Mouse (Mus musculus): ENCODE measurements around the gene Srek1ip1. TPM values are rescaled to one million over a fixed set of nuclear protein-coding genes. Genes with fewer than 3 reads are reported as not detected.

Gene Srek1ip1
- 16.7 and 16.8 TPM in 2 replicates for polyA plus RNA-seq (2012; rRNA removed)

DNA sequence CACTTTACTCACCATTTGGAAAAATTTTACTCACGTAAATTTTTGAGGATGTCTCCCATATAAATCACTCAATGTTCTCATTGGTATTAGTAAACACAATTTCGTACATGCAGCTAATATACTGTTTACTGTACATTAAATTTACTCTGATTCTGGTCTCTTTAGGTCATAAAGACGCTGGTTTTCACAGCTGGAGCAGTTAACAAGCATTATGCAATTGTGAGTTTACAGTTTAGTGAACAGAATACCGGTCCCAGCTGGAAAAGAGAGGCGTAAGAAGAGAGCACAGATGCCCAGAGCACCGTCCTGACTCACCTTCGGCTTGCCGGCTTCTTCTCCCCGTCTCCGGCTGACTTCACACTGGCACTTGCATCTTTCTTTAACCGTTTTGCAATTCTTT lies at the start of gene Srek1ip1:
Gene Srek1ip1, plus strand, starts transcription at position 301 of the 400 bp plus-strand sequence.
- H3K4me1 ChIP-seq (ENCODE audit: control insufficient read depth, insufficient read depth, low read length) = no peaks in the 10 kb centered on the region
- no peak for TF ChIP-seq POLR2A (IDR thresholded peaks at IDR 0.05; ENCODE audit: borderline replicate concordance, insufficient read depth, low read length)
- no peak within 1 kb of the TSS for H3K4me3 ChIP-seq (replicated peaks; ENCODE audit: insufficient read depth, low read depth, low read length)
- H3K27me3 ChIP-seq (ENCODE audit: control insufficient read depth, insufficient read depth, low read length) = no peaks in the 10 kb centered on the region
- H3K27ac ChIP-seq (ENCODE audit: insufficient read depth, low read length) = no peak within 1 kb of the TSS
- 89% methylated on average over 11 of the region's 11 CpGs for WGBS
- DNase-seq = no peak

DNA sequence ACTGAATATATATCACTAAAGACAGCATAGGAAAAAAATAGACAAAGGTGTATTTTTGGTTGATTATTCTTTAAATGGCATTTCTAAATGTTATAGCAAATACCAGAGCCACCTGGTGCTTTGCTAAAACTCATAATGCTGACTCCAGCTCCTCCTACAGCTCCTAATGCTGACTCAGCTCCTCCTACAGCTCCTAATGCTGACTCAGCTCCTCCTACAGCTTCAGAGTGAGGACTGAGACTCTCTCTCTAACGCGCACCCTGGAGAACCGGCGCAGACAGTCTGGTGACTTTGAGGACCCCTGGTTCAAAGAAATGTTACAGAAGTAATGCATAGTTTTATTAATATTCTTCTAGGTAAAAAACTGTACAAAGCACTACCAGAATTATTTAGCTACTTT lies 49.4 kb upstream of the Srek1ip1 start:
- H3K4me1 ChIP-seq (ENCODE audit: control insufficient read depth, insufficient read depth, low read length) = peaks cover 6% of the 10 kb centered on the region; the same call in 1 of the 2 replicates
- DNase-seq = no peak
- TF ChIP-seq POLR2A (IDR thresholded peaks at IDR 0.05; ENCODE audit: borderline replicate concordance, insufficient read depth, low read length) (no peak), CTCF (IDR thresholded peaks at IDR 0.05; ENCODE audit: borderline replicate concordance, insufficient read depth, low read depth, low read length) (no peak)
- no peak overlapping the region for H3K4me3 ChIP-seq (replicated peaks; ENCODE audit: insufficient read depth, low read depth, low read length)
- WGBS = 94% methylated on average over 4 of the region's 4 CpGs
- no peak overlapping the region for H3K27ac ChIP-seq (ENCODE audit: insufficient read depth, low read length)
- H3K27me3 ChIP-seq (ENCODE audit: control insufficient read depth, insufficient read depth, low read length) = no peaks in the 10 kb centered on the region

DNA sequence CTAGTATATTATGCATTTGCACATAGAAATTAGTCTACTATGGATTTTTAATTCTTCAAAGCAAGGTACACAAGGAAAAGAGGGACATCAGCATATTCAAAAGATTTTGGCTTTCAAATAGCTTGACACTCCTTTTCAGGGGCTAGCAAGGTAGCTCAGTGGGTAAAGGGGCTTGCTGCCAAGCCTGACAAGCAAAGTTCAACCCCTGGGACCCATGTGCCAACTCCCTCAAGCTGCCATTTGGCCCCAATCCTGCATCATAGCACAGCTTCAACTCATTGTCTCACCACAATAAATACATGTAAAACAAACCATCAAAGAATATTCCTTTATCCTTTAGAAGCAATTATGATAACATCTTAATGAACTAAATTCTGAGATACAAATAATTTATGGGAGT lies 45.3 kb upstream of the Srek1ip1 start:
- Histone ChIP-seq H3K4me1 (ENCODE audit: control insufficient read depth, insufficient read depth, low read length) (peaks cover 6% of the 10 kb centered on the region; the same call in 1 of the 2 replicates), H3K4me3 (replicated peaks; ENCODE audit: insufficient read depth, low read depth, low read length) (no peak overlapping the region), H3K27me3 (ENCODE audit: control insufficient read depth, insufficient read depth, low read length) (no peaks in the 10 kb centered on the region), H3K27ac (ENCODE audit: insufficient read depth, low read length) (no peak overlapping the region)
- TF ChIP-seq POLR2A (IDR thresholded peaks at IDR 0.05; ENCODE audit: borderline replicate concordance, insufficient read depth, low read length) (no peak), CTCF (IDR thresholded peaks at IDR 0.05; ENCODE audit: borderline replicate concordance, insufficient read depth, low read depth, low read length) (no peak)
- peak; percentile 40 to 55 for DNase-seq

DNA sequence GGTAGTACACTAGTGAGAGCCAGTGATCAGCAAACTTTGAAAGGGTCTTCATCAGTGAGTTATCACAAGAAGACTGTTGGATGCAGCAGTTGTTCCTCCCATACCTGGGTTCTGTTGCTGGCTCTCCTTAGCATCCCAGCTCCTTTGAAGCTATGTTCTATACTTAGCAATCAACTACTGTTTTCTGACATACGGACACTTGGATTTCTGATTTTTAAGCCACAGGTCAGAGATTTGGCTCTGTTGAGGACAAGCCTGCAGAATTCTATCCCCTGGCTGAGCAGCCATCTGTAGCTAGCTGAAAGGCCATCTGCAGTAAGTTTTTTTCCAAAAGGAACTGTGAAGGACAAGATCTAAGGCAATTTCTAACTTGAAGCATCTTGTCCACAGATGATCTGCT lies 32.9 kb upstream of the Srek1ip1 start:
- no peak overlapping the region for H3K4me3 ChIP-seq (replicated peaks; ENCODE audit: insufficient read depth, low read depth, low read length)
- DNase-seq = peak; percentile 68 to 89
- no peaks in the 10 kb centered on the region for H3K27me3 ChIP-seq (ENCODE audit: control insufficient read depth, insufficient read depth, low read length)
- peaks cover 9% of the 10 kb centered on the region for H3K4me1 ChIP-seq (ENCODE audit: control insufficient read depth, insufficient read depth, low read length)
- peak overlapping the region; percentile 45; the same call in 1 of the 2 replicates for H3K27ac ChIP-seq (ENCODE audit: insufficient read depth, low read length)
- TF ChIP-seq CTCF (IDR thresholded peaks at IDR 0.05; ENCODE audit: borderline replicate concordance, insufficient read depth, low read depth, low read length) (no peak), POLR2A (IDR thresholded peaks at IDR 0.05; ENCODE audit: borderline replicate concordance, insufficient read depth, low read length) (no peak)
- WGBS = 16% methylated on average over 1 of the region's 1 CpGs

DNA sequence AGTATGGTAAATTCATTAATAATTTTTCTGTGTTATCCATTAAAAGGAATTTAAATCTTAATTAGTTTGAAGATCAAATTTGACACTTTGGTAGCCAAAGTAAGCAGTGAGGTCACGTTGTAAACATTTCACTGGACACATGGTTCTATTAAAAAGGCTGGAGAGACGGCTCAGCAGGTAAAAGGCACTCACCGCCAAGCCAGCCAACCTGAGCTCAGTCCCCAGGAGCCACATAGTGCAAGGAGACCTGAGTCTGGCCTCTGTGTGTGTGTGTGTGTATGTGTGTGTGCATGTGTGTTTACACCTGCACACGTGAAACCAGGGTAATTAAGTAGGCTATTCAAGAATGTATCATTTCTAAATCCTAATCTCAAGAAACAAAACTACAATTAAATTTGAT lies 29.9 kb upstream of the Srek1ip1 start:
- Histone ChIP-seq H3K27me3 (ENCODE audit: control insufficient read depth, insufficient read depth, low read length) (no peaks in the 10 kb centered on the region), H3K4me1 (ENCODE audit: control insufficient read depth, insufficient read depth, low read length) (peaks cover 9% of the 10 kb centered on the region), H3K4me3 (replicated peaks; ENCODE audit: insufficient read depth, low read depth, low read length) (no peak overlapping the region), H3K27ac (ENCODE audit: insufficient read depth, low read length) (peak overlapping the region; percentile 71)
- WGBS = 24% methylated on average over 4 of the region's 4 CpGs
- no peak for TF ChIP-seq POLR2A (IDR thresholded peaks at IDR 0.05; ENCODE audit: borderline replicate concordance, insufficient read depth, low read length)
- DNase-seq = peak in 1 of 2 experiments; percentile 56

DNA sequence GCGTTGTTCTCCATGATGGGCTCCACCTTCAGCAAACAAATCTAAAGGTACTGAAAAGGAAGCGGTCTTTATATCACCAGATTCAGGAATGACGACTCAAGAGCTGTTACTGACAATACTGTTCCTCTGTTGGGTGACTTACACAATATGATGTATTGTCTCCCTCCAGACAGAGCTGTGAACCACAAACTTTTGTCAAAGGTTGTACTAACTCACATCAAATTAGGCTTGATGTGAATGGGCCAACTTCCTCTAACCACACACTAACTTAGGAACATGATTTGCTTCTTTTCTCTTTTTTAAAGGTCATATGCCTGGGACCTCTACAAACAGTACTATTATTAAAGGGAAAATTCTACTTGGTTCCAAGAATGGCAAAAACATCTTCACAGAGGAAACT lies 29.1 kb upstream of the Srek1ip1 start:
- TF ChIP-seq POLR2A (IDR thresholded peaks at IDR 0.05; ENCODE audit: borderline replicate concordance, insufficient read depth, low read length) = no peak
- no peak for TF ChIP-seq CTCF (IDR thresholded peaks at IDR 0.05; ENCODE audit: borderline replicate concordance, insufficient read depth, low read depth, low read length)
- DNase-seq = no peak
- Histone ChIP-seq H3K4me1 (ENCODE audit: control insufficient read depth, insufficient read depth, low read length) (peaks cover 9% of the 10 kb centered on the region), H3K27ac (ENCODE audit: insufficient read depth, low read length) (no peak overlapping the region), H3K4me3 (replicated peaks; ENCODE audit: insufficient read depth, low read depth, low read length) (no peak overlapping the region), H3K27me3 (ENCODE audit: control insufficient read depth, insufficient read depth, low read length) (no peaks in the 10 kb centered on the region)
- 91% methylated on average over 3 of the region's 3 CpGs for WGBS

DNA sequence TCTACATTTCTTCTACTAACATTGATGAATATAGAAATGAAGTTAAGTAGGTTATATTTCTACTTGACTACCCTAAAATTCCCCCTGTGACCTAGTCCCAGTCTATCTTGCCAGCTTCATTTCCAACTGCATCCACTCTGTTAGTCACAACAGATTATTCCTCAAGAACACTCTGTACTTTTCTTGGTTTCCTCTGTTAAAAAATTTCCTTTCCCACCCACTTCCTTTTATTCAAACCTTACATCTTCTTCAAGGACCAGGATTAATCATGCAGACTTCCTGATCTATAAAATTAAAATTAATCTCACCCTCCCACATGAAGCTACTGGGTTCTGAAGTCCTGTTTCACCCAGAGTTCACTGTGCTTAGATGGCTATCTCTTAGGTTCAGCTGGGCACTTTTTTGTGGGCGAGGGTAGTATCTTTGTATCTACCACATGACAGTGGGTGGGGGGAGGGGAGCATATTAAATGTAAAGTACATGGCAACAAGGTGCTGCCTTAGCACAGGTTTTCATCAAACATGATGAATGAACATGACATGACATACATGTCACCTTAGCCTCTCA lies 13.1 kb upstream of the Srek1ip1 start:
- DNase-seq = no peak
- Histone ChIP-seq H3K4me3 (replicated peaks; ENCODE audit: insufficient read depth, low read depth, low read length) (no peak overlapping the region), H3K27ac (ENCODE audit: insufficient read depth, low read length) (no peak overlapping the region), H3K4me1 (ENCODE audit: control insufficient read depth, insufficient read depth, low read length) (no peaks in the 10 kb centered on the region), H3K27me3 (ENCODE audit: control insufficient read depth, insufficient read depth, low read length) (no peaks in the 10 kb centered on the region)
- TF ChIP-seq CTCF (IDR thresholded peaks at IDR 0.05; ENCODE audit: borderline replicate concordance, insufficient read depth, low read depth, low read length) (no peak), POLR2A (IDR thresholded peaks at IDR 0.05; ENCODE audit: borderline replicate concordance, insufficient read depth, low read length) (no peak)
- WGBS = 65% methylated on average over 1 of the region's 1 CpGs

DNA sequence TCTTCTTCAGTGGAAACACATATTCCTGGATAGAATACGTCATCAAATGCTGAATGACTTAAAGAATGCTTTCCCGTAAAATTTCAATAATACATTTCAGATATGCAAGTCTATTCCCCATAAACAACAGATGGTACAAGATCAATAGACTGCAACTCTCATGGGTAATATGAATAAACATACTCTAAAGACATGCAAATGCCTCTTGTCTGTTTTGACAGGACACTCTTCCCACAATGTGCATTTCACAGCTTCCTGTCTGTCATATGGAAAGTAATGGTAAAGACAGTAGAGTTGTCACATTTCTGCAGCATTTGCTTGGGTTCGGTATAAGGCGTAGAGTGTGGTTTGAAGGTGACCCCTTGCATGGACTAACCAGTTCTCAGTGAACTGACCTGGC lies 5.0 kb upstream of the Srek1ip1 start:
- Histone ChIP-seq H3K27ac (ENCODE audit: insufficient read depth, low read length) (no peak overlapping the region), H3K27me3 (ENCODE audit: control insufficient read depth, insufficient read depth, low read length) (no peaks in the 10 kb centered on the region), H3K4me3 (replicated peaks; ENCODE audit: insufficient read depth, low read depth, low read length) (no peak overlapping the region), H3K4me1 (ENCODE audit: control insufficient read depth, insufficient read depth, low read length) (no peaks in the 10 kb centered on the region)
- no peak for DNase-seq
- 84% methylated on average over 4 of the region's 4 CpGs for WGBS
- TF ChIP-seq CTCF (IDR thresholded peaks at IDR 0.05; ENCODE audit: borderline replicate concordance, insufficient read depth, low read depth, low read length) (no peak), POLR2A (IDR thresholded peaks at IDR 0.05; ENCODE audit: borderline replicate concordance, insufficient read depth, low read length) (no peak)
